Mouse (Mus musculus): ENCODE measurements at regions not wholly inside any gene's neighbourhood (a gene's known extent, or its start where the extent isn't known, plus 50 kb on each side); places are given as distances from the start of the nearest gene placed in this dataset.

DNA sequence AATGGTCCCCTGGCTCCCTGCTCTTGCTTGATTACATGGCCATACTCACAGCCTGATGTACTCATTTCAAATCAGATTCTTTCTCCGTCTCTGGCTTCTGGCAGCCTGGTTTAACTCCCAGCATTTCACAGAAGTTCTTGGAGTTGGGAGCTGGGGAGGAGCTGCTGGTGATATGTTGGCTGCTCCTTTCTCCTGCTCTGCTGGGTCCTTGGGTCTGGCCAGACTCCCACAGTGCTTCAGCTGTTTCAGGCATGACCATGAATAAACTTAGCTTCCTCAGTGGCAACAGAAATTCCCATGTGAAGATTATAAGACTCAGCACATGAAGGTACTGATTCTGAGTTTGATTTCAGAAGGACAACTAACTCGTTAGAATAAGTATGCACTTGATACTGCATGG lies 182.7 kb upstream of the Mki67 start:
- Histone ChIP-seq H3K4me3 (ENCODE audit: insufficient read depth, low read depth, low read length) (no peak overlapping the region), H3K4me1 (ENCODE audit: control insufficient read depth, insufficient read depth, insufficient read length, low read length) (peaks cover 35% of the 10 kb centered on the region), H3K27ac (replicated peaks; ENCODE audit: low read depth, low read length) (no peak overlapping the region)

DNA sequence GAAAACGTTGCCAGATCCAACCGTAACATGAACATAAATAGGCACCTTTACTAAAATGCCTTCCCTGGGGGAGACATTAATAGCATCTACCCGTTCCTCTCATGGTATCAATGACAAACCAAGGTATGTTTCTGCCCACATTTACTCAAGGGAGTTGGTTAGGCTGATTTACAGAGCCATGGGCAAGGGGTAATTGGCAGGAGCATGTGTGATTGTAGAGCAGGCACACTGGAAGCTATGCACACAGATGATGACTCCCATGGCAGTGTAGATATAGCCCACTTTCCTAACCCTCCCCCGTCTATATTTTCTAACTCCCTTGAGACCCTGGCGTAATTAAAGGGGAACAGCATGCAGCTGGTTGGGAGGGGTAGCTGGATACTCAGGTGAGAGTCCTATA lies 183.6 kb upstream of the Mki67 start:
- Histone ChIP-seq H3K4me3 (ENCODE audit: insufficient read depth, low read depth, low read length) (no peak overlapping the region), H3K27ac (replicated peaks; ENCODE audit: low read depth, low read length) (no peak overlapping the region), H3K4me1 (ENCODE audit: control insufficient read depth, insufficient read depth, insufficient read length, low read length) (peaks cover 35% of the 10 kb centered on the region)

DNA sequence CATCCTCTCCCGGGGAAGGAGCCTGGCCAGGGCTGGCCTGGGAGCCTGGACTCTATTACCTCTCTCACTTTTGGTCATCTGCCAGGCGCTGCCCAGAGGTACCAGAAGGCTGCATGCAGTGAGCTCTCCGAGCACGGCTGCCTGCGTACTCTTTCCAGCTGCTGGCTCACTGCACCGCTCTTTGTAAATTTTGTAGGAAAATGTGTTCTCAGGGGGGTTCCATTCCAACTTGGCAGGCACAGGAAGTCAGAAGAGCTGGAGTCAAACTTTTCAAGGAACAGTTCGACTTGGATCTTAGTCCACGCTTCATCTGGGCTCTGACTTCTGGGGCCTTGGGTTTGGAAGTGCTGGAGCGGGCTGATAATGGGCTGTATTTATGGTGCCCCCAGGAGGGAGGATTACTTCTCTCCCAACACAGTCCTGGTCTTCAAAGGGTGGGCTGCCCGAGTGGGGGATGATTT lies 184.7 kb upstream of the Mki67 start:
- peaks cover 35% of the 10 kb centered on the region for H3K4me1 ChIP-seq (ENCODE audit: control insufficient read depth, insufficient read depth, insufficient read length, low read length)
- H3K27ac ChIP-seq (replicated peaks; ENCODE audit: low read depth, low read length), result peak overlapping the region; percentile 43

DNA sequence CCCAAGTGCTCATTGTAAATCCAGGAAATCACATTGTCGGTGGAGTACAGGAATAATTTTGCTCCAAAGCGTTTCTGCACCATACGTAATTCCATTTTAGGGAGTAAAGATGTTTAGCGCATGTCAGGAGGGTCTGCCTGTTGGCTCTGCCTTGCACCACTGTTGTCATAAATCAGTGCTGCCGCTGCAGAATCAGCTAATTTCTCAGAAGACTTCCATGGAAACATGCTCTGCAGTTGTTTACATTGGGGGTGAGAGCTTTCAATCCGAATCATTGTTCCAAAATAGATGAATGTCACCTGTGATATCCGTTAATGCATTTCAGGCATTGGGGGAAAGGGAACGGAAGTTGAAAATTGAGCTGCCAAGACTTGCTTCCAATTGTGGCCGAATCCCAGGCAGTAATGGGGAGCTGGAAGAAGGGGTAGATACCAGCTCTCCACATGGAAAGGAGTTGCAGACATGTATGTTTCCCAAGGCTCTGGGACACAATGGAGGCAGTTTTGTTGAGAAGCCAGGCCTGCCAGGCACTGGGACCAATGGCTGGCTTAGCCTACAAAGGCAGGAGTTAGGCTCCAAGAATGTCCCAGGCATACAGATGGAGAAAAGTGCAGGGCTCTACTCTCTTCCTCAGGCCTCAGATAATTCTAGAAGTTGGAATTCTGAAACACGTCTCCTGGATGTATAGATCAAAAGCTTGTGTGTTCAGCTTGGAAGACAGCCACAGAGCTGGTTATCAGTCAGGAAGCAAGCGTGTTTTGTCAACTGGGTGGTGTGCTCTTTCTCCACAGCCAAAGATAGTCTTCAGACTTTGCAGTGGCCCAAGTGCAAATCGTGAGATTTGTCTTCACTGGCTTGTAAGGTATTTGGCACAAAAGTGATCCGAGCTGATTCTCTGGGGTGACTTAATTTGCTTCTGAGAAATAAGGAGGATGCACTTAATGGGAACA lies 186.2 kb upstream of the Mki67 start:
- Histone ChIP-seq H3K27ac (replicated peaks; ENCODE audit: low read depth, low read length) (peak overlapping the region; percentile 85), H3K4me3 (ENCODE audit: insufficient read depth, low read depth, low read length) (no peak overlapping the region), H3K4me1 (ENCODE audit: control insufficient read depth, insufficient read depth, insufficient read length, low read length) (peaks cover 35% of the 10 kb centered on the region)

More for the DNA sequence above, 184.7 kb upstream of the Mki67 start:
- no peak overlapping the region for H3K4me3 ChIP-seq (ENCODE audit: insufficient read depth, low read depth, low read length)

DNA sequence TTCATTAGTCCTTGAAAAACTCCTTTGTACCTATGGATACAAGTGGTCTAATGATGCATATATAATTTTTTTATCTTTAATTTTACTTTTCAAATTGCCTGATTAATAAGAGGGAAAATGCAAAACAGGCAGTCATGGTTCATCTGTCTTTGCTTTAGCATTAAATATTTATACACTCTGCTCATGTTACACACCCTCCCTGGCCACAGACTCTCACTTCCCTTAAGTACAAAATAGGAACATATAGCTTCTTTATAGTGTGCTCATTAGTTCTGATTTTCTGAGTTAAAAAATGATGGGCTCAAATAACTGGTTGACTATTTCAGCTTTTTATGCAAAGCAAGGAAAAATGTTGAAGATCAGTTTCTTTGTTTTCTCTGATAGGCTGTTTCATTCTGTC lies 195.2 kb upstream of the Mki67 start:
- Histone ChIP-seq H3K27ac (replicated peaks; ENCODE audit: low read depth, low read length) (no peak overlapping the region), H3K4me1 (ENCODE audit: control insufficient read depth, insufficient read depth, insufficient read length, low read length) (no peaks in the 10 kb centered on the region; the same call in 1 of the 2 replicates), H3K4me3 (ENCODE audit: insufficient read depth, low read depth, low read length) (no peak overlapping the region)

DNA sequence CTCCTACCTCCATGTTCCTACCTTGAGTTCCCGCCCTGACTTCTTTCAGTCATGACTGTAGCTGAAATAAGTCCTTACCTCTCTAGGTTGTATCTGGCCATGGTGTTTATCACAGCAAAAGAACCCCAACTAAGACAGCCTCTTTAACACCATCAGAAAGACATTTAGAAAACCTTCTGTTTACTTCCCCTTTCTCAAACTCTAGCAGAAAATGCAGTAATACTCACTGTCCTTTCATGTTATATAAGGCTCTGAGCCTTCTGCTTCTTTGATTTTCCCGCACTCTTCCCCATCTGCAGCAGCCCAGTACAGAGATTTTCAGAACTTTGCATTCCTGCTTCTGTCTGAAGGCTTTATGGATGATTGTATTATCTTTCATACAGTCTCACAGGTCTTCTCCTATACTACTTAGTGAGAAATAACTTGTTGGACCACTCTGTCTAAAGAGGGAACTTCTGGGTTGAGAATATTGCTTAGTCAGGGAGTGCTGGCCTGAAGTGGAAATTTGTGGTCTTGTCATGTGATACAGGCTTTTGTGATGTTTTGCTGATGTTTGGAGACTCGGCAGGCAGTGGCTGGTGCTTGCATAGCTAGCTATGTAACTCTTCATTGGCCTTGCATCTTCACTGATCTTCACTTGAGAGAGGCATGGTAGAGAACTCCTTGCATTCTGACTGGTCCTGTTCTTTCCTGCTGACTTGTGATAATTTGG lies 197.9 kb upstream of the Mki67 start:
- peak overlapping the region; percentile 31 for H3K27ac ChIP-seq (replicated peaks; ENCODE audit: low read depth, low read length)
- H3K4me1 ChIP-seq (ENCODE audit: control insufficient read depth, insufficient read depth, insufficient read length, low read length), result no peaks in the 10 kb centered on the region; the same call in 1 of the 2 replicates
- no peak overlapping the region for H3K4me3 ChIP-seq (ENCODE audit: insufficient read depth, low read depth, low read length)

DNA sequence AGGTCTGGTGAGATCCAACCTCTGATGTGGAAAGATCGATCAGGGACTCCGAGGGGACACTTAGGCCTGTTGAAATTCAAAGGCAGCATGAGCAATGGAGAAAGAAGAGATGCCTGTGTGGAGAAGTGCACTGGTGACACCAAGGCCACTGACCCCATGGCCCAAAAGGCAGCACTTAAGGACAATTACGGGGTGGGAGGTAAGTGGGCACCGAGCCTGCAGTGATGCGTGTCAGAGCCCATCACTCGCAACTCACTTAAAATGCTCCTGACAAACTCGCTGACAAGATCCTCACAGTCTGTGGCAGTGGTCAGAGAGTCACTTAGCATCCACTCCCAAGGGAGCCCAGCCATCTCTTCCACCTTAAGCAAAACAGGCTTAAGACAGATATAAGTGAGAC lies 207.7 kb upstream of the Mki67 start:
- no peak overlapping the region for H3K27ac ChIP-seq (replicated peaks; ENCODE audit: low read depth, low read length)
- H3K4me1 ChIP-seq (ENCODE audit: control insufficient read depth, insufficient read depth, insufficient read length, low read length), result no peaks in the 10 kb centered on the region
- no peak overlapping the region for H3K4me3 ChIP-seq (ENCODE audit: insufficient read depth, low read depth, low read length)

DNA sequence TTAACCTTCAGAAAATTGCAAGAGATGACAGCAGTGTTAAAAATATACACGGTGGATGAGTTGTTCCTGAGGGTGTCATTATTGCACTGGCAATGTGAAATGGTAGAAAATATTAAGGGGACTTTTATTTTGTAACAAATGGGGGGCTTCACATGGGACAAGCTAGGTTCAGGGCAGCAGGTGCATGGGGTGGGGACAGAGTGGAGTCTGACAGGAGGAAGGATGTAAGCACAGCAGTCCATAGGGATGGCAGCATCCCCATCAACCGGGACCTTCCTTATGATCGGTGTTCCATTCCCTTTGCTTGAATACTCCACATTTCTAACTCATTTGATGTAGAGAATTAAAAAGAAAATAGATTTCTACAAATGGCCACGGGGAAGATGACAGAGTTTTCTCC lies 208.5 kb upstream of the Mki67 start:
- Histone ChIP-seq H3K4me3 (ENCODE audit: insufficient read depth, low read depth, low read length) (no peak overlapping the region), H3K27ac (replicated peaks; ENCODE audit: low read depth, low read length) (no peak overlapping the region), H3K4me1 (ENCODE audit: control insufficient read depth, insufficient read depth, insufficient read length, low read length) (no peaks in the 10 kb centered on the region)

DNA sequence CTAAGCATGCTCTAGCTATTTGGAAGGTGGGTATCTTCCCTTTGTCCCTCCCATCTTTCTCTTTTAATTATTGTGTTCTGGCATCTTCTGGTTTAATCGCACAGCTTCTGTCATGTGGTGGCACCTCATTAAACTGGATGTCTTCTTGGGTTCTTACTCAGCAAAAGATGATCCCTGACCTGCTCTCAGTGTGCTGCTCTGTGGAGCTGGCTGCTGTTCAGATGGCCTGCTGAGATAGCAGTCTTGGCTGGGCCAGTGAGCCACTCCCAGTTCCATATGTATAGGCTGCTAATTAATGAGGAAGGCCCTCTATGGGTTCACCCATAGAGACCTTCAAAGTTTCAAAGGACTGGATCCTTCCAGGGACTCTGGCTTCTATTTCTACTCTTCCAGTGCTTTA lies 213.9 kb upstream of the Mki67 start:
- no peak overlapping the region for H3K4me3 ChIP-seq (ENCODE audit: insufficient read depth, low read depth, low read length)
- H3K4me1 ChIP-seq (ENCODE audit: control insufficient read depth, insufficient read depth, insufficient read length, low read length), result no peaks in the 10 kb centered on the region; the same call in none of the 2 replicates
- no peak overlapping the region for H3K27ac ChIP-seq (replicated peaks; ENCODE audit: low read depth, low read length)

DNA sequence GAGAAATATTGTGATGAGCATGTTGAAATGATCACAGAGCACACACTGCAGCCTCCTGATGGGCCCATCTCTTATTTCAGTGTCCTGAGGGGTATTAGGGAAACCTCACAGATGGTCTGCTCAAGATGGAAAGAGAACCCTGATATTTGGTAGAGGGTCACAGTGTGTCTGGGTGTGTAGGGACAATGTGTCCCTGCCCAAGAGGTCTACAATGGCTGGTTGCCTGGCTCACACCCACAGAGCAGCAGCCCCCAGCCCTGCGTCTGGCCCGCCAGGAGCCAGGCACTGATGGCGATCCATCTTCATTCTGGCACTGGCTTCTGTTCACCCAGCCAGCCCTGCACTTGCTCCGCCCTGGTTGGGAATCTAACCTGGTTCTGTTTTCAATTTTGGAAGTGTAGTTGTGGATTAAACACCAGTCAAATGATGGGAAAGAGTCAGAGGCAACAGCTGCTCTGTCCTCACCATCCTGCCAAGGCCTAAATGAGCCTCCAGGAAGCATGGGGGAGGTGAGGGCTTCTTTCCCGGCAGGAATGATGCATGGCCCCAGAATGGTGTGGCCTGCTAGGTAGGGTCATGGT lies 216.5 kb upstream of the Mki67 start:
- Histone ChIP-seq H3K4me1 (ENCODE audit: control insufficient read depth, insufficient read depth, insufficient read length, low read length) (no peaks in the 10 kb centered on the region; the same call in none of the 2 replicates), H3K27ac (replicated peaks; ENCODE audit: low read depth, low read length) (no peak overlapping the region), H3K4me3 (ENCODE audit: insufficient read depth, low read depth, low read length) (no peak overlapping the region)

DNA sequence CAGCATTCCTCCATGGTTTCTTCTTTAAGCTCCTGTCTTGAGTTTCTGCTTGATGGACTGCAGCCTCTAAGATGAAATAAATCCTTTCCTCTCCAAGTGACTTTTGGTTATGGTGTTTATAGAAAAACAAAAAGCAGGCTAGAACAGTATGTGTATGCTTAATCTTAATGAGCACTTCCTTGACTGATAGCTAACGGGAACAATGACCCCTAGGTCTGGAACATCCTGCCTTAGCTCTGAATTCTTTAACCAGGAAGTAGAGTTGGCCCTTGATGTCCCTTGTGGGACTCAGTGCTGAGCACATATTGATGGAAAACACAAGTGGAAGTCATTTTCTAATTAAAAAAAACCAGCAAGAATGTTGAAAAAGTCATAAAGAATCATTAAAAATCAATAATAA lies 219.0 kb upstream of the Mki67 start:
- no peak overlapping the region for H3K4me3 ChIP-seq (ENCODE audit: insufficient read depth, low read depth, low read length)
- peak overlapping the region; percentile 67 for H3K27ac ChIP-seq (replicated peaks; ENCODE audit: low read depth, low read length)
- no peaks in the 10 kb centered on the region; the same call in none of the 2 replicates for H3K4me1 ChIP-seq (ENCODE audit: control insufficient read depth, insufficient read depth, insufficient read length, low read length)

DNA sequence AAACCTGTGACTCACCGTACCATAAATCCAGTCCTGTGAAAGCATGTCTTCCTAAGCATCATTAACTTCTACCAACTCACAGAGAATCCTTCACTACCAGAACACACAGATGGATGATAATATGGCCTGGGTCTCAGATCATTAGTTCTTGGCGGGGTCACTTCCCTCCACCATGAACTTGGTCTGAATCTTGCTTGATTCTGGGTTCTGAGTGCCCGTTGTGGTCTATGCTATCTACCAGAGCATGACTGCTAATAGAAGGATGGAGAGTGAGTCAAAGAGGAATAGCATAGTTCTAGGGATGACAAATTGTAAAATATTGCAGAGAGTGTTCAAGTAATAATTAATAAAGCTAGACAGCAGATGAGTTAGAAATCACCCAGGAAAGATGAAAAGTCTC lies 221.3 kb upstream of the Mki67 start:
- H3K4me1 ChIP-seq (ENCODE audit: control insufficient read depth, insufficient read depth, insufficient read length, low read length), result no peaks in the 10 kb centered on the region; the same call in none of the 2 replicates
- H3K4me3 ChIP-seq (ENCODE audit: insufficient read depth, low read depth, low read length), result no peak overlapping the region
- no peak overlapping the region for H3K27ac ChIP-seq (replicated peaks; ENCODE audit: low read depth, low read length)

DNA sequence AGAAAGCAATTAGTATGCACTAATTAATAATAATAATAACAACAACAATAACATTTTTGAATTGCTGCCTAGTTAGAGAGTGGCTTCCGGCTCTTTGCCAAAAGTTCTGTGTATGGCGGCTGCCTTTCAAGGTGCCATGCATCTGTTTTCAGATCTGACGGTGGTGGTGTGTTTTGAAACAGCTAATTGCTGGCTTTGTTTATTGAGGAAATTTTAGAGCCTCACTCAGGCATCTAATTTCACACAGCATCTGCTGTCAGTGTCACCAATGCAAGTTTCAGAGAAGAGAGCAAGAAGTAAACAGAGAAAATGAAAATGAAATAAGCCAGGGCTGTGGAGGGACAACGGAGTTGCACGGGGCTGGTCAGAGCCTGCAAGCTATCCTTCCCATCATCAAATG lies 223.2 kb upstream of the Mki67 start:
- no peak overlapping the region for H3K4me3 ChIP-seq (ENCODE audit: insufficient read depth, low read depth, low read length)
- H3K27ac ChIP-seq (replicated peaks; ENCODE audit: low read depth, low read length), result no peak overlapping the region
- H3K4me1 ChIP-seq (ENCODE audit: control insufficient read depth, insufficient read depth, insufficient read length, low read length), result no peaks in the 10 kb centered on the region; the same call in 1 of the 2 replicates

DNA sequence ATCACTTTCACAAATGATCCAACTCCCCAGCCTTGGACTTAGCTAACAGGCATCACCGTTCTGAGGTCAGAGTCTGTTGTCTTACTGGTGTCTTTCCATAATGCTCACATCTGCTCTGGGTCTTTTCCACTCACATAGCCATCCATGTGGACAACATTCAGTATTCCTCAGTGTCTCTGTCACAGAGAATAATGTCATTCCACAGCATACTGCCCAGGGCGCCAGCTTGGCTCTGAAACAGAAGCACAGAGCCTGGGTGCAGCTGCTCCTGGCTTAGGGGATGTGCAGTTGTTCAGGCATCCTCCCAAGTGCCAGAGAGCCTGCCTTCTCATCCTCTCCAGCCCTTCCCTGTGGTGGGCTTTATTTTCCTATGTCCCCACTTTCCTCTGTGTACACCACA lies 226.7 kb upstream of the Mki67 start:
- H3K4me3 ChIP-seq (ENCODE audit: insufficient read depth, low read depth, low read length), result no peak overlapping the region
- no peak overlapping the region for H3K27ac ChIP-seq (replicated peaks; ENCODE audit: low read depth, low read length)
- no peaks in the 10 kb centered on the region for H3K4me1 ChIP-seq (ENCODE audit: control insufficient read depth, insufficient read depth, insufficient read length, low read length)

DNA sequence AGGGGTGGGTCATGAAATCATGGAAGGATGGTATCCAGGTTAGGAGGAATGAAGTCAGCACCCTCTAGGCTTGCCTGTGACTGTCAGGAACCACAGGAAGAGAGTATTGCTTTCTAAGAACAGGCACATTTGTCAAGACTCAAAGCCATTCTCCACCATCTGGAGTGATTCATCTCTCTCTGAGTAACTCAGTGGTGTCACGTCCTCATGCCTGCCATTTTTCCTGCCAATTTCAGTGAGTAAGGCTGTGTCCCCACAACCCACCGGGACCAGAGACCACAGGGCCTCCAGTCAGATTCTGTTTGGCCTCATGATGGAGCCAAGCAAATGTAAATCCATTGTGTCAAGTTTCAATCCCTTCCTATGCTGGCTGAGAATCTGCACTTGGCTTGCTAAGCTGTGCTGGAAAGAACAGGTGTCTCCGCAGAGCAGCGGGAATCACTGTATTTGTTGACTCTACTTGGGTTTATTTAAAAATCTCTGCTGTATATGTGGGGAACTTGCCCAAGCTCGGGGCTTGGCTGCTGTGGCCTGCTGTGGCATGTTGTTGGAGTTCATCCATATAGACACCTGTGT lies 230.0 kb upstream of the Mki67 start:
- H3K4me3 ChIP-seq (ENCODE audit: insufficient read depth, low read depth, low read length), result no peak overlapping the region
- no peak overlapping the region for H3K27ac ChIP-seq (replicated peaks; ENCODE audit: low read depth, low read length)

More for the DNA sequence above, 230.0 kb upstream of the Mki67 start:
- no peaks in the 10 kb centered on the region; the same call in 1 of the 2 replicates for H3K4me1 ChIP-seq (ENCODE audit: control insufficient read depth, insufficient read depth, insufficient read length, low read length)
